Comparison of ENCODE assay signal across 30 mouse cellular contexts in genomic region chr13:98473034-98473433, GRCm38 (mm10). TPM values are rescaled to one million over a fixed set of nuclear protein-coding genes. Genes with fewer than 3 reads are reported as not detected.
DNase-seq lines count a peak whose midpoint lies in the region; ATAC-seq lines count a peak whose summit lies in the region.
"Had no signal": no experiment of that assay in that cellular context is flagged by ENCODE, and none has a peak within 500 bp of the region (broad histone marks: within the 10 kb centered on the region; RNA-seq: fewer than 3 reads in every experiment).

No protein-coding gene starts in this region.

- no peaks in the 10 kb centered on the region for H3K9me3 ChIP-seq in heart, embryonic 10.5 days
- no peaks in the 10 kb centered on the region for H3K9me3 ChIP-seq in neural tube, embryonic 15.5 days (replicated peaks)
- H3K9me3 ChIP-seq: forebrain, embryonic 10.5 days; heart, embryonic 13.5 days; hindbrain, embryonic 10.5 days; limb, embryonic 15.5 days; stomach, embryonic 15.5 days had no signal

- no peaks in the 10 kb centered on the region for H3K36me3 ChIP-seq in heart, embryonic 10.5 days
- no peaks in the 10 kb centered on the region for H3K36me3 ChIP-seq in neural tube, embryonic 15.5 days
- H3K36me3 ChIP-seq: forebrain, embryonic 10.5 days; heart, embryonic 13.5 days; hindbrain, embryonic 10.5 days; limb, embryonic 15.5 days; stomach, embryonic 15.5 days had no signal

- H3K4me1 ChIP-seq in heart, embryonic 10.5 days = peaks cover 38% of the 10 kb centered on the region
- H3K4me1 ChIP-seq in neural tube, embryonic 15.5 days = no peaks in the 10 kb centered on the region

- H3K4me3 ChIP-seq in heart, embryonic 10.5 days = no peak overlapping the region
- H3K4me3 ChIP-seq in neural tube, embryonic 15.5 days (replicated peaks) = no peak overlapping the region
- H3K4me3 ChIP-seq: forebrain, embryonic 10.5 days; heart, embryonic 13.5 days; hindbrain, embryonic 10.5 days; limb, embryonic 15.5 days; stomach, embryonic 15.5 days had no signal

- DNase-seq in cerebellum, postnatal 10 days = peak; percentile 84 to 89
- DNase-seq in cerebellum, adult 9-11 months = no peak
- peak; percentile 24 for DNase-seq in heart, embryonic 10.5 days (ENCODE audit: low spot score)
- no peak for DNase-seq in heart, postnatal 25 days (ENCODE audit: low spot score)
- DNase-seq in 3T3-L1 (ENCODE audit: low read depth, low spot score) = peak; percentile 36
- peak; percentile 25 to 46 for DNase-seq in heart, postnatal 14 days
- DNase-seq: adrenal gland, adult 2 months; cerebellum, adult 11 months; gastrocnemius, postnatal 25 days; kidney, postnatal 4 days; lung, embryonic 14.5 days; right cerebral cortex, adult 18-20 months; thymus, adult 18-20 months; thymus, postnatal 36 days had no signal

- H3K4me2 ChIP-seq in neural tube, embryonic 15.5 days = no peak overlapping the region
- H3K4me2 ChIP-seq: heart, embryonic 13.5 days; limb, embryonic 15.5 days; lung, embryonic 14.5 days; midbrain, embryonic 11.5 days; stomach, embryonic 15.5 days had no signal

- ATAC-seq in neural tube, embryonic 15.5 days (ENCODE audit: low FRiP score) = no peak
- ATAC-seq: CD4-positive, CD25-positive, alpha-beta regulatory T cell, adult 4 months; forebrain, embryonic 16.5 days; hindbrain, embryonic 16.5 days; intestine, embryonic 16.5 days; Patski had no signal

- intact Hi-C loops in heart, postnatal 25 days (cut with DNase I) = no loop called here
- intact Hi-C loops in heart, postnatal 14 days (cut with DNase I) = no loop called here

- H3K27me3 ChIP-seq in heart, embryonic 10.5 days (ENCODE audit: insufficient read depth, poor library complexity, severe bottlenecking) = 0 out of 2 replicates have a peak, but pooled peaks cover 29% of the 10 kb centered on the region
- H3K27me3 ChIP-seq in neural tube, embryonic 15.5 days (replicated peaks) = no peaks in the 10 kb centered on the region
- H3K27me3 ChIP-seq: Patski had no signal

- no peak overlapping the region for H3K27ac ChIP-seq in heart, embryonic 10.5 days
- H3K27ac ChIP-seq in neural tube, embryonic 15.5 days (replicated peaks) = no peak overlapping the region
- H3K27ac ChIP-seq: forebrain, embryonic 10.5 days; heart, embryonic 13.5 days; hindbrain, embryonic 10.5 days; limb, embryonic 15.5 days; liver, embryonic 14.5 days; stomach, embryonic 15.5 days had no signal

- 79% methylated on average over 4 of the region's 4 CpGs for WGBS in heart, embryonic 10.5 days
- WGBS in neural tube, embryonic 15.5 days = 86% methylated on average over 4 of the region's 4 CpGs

- no peak overlapping the region for H3K9ac ChIP-seq in neural tube, embryonic 15.5 days (replicated peaks)
- H3K9ac ChIP-seq: heart, embryonic 13.5 days; limb, embryonic 15.5 days; liver, embryonic 14.5 days; lung, embryonic 14.5 days; stomach, embryonic 15.5 days had no signal

RNA-seq across cellular contexts. Expression of gene Gm10320, which starts 18.8 kb away (rescaled TPM):
- polyA plus RNA-seq in heart, embryonic 10.5 days (2016; fragmentation: Nextera tagmentation; extraction: Ambion mirVana) = 0.48 and 0.82 TPM in 2 replicates
- not detected for total RNA-seq in heart, postnatal 25 days (2021)
- not detected for total RNA-seq in heart, postnatal 14 days (2021)
- 0.74 and 1.0 TPM in 2 replicates for polyA plus RNA-seq in neural tube, embryonic 15.5 days (2015; fragmentation: Nextera tagmentation; extraction: Ambion mirVana)
- total RNA-seq: adrenal gland, adult 2 months; gastrocnemius, postnatal 25 days; left cerebral cortex, adult 18-20 months; left cerebral cortex, postnatal 36 days; midbrain, postnatal 0 days had no signal

Comparison
In these comparisons a context has a peak if more than half of its experiments do, and no peak if none do; other contexts are left out.
1. DNase-seq: peak in cerebellum, postnatal 10 days (2 of 2), heart, embryonic 10.5 days (single experiment), 3T3-L1 (single experiment) and heart, postnatal 14 days (2 of 2); none in cerebellum, adult 9-11 months (single experiment) and heart, postnatal 25 days (single experiment).